Comparison of ENCODE assay signal across 10 mouse cellular contexts in genomic region chr1:100556937-100557336, GRCm38 (mm10).
DNase-seq lines count a peak whose midpoint lies in the region; ATAC-seq lines count a peak whose summit lies in the region.
"Had no signal": no experiment of that assay in that cellular context is flagged by ENCODE, and none has a peak within 500 bp of the region (broad histone marks: within the 10 kb centered on the region; RNA-seq: fewer than 3 reads in every experiment).

No protein-coding gene starts in this region.

- 36% methylated on average over 2 of the region's 2 CpGs for WGBS in forebrain, embryonic 10.5 days
- 37% methylated on average over 2 of the region's 2 CpGs for WGBS in forebrain, embryonic 15.5 days

- no peaks in the 10 kb centered on the region for H3K4me1 ChIP-seq in forebrain, embryonic 10.5 days
- H3K4me1 ChIP-seq in forebrain, embryonic 15.5 days: no peaks in the 10 kb centered on the region
- H3K4me1 ChIP-seq: liver, embryonic 13.5 days had no signal

- no peak overlapping the region for H3K27ac ChIP-seq in forebrain, embryonic 10.5 days
- no peak overlapping the region for H3K27ac ChIP-seq in forebrain, embryonic 15.5 days (replicated peaks)
- H3K27ac ChIP-seq: liver, embryonic 13.5 days had no signal

- no peak for ATAC-seq in forebrain, embryonic 15.5 days (replicated peaks)

- no peak overlapping the region for H3K4me2 ChIP-seq in forebrain, embryonic 15.5 days (replicated peaks)
- H3K4me2 ChIP-seq: liver, embryonic 13.5 days had no signal

- no peaks in the 10 kb centered on the region for H3K9me3 ChIP-seq in forebrain, embryonic 10.5 days
- no peaks in the 10 kb centered on the region for H3K9me3 ChIP-seq in forebrain, embryonic 15.5 days
- H3K9me3 ChIP-seq: liver, embryonic 13.5 days had no signal

- no peak overlapping the region for H3K4me3 ChIP-seq in forebrain, embryonic 10.5 days
- H3K4me3 ChIP-seq in forebrain, embryonic 15.5 days: no peak overlapping the region
- H3K4me3 ChIP-seq: liver, embryonic 13.5 days had no signal

- DNase-seq in forebrain, embryonic 10.5 days (ENCODE audit: extremely low spot score, low spot score): peak; percentile 42
- peak; percentile 3 for DNase-seq in ovary, postnatal 14 days (ENCODE audit: low spot score)
- DNase-seq in ovary, adult 18-20 months (ENCODE audit: low spot score): no peak
- DNase-seq in forelimb bud, embryonic 11.5 days (ENCODE audit: low read depth, low spot score): peak; percentile 4
- peak; percentile 33 for DNase-seq in mesoderm, embryonic 11.5 days (ENCODE audit: low read depth, low spot score)
- DNase-seq in thymus, postnatal 36 days: no peak
- no peak for DNase-seq in urinary bladder, postnatal 10 days (ENCODE audit: low spot score)
- DNase-seq: liver, embryonic 13.5 days had no signal

- no peak overlapping the region for H3K9ac ChIP-seq in forebrain, embryonic 15.5 days (replicated peaks)
- H3K9ac ChIP-seq: liver, embryonic 13.5 days had no signal

- no peaks in the 10 kb centered on the region for H3K36me3 ChIP-seq in forebrain, embryonic 10.5 days (replicated peaks)
- H3K36me3 ChIP-seq in forebrain, embryonic 15.5 days: no peaks in the 10 kb centered on the region
- H3K36me3 ChIP-seq: G1E; liver, embryonic 13.5 days had no signal

- H3K27me3 ChIP-seq in forebrain, embryonic 10.5 days (ENCODE audit: poor library complexity, severe bottlenecking): no peaks in the 10 kb centered on the region
- H3K27me3 ChIP-seq in forebrain, embryonic 15.5 days: no peaks in the 10 kb centered on the region
- H3K27me3 ChIP-seq: liver, embryonic 13.5 days had no signal

Comparison
In these comparisons a context has a peak if more than half of its experiments do, and no peak if none do; other contexts are left out.
1. DNase-seq: peak in forebrain, embryonic 10.5 days (single experiment), ovary, postnatal 14 days (single experiment), forelimb bud, embryonic 11.5 days (single experiment) and mesoderm, embryonic 11.5 days (single experiment); none in ovary, adult 18-20 months (single experiment), thymus, postnatal 36 days (0 of 2) and urinary bladder, postnatal 10 days (single experiment).